Mouse (Mus musculus): Measurements from ENCODE around the gene Naa35.

Naa35 gene

DNA sequence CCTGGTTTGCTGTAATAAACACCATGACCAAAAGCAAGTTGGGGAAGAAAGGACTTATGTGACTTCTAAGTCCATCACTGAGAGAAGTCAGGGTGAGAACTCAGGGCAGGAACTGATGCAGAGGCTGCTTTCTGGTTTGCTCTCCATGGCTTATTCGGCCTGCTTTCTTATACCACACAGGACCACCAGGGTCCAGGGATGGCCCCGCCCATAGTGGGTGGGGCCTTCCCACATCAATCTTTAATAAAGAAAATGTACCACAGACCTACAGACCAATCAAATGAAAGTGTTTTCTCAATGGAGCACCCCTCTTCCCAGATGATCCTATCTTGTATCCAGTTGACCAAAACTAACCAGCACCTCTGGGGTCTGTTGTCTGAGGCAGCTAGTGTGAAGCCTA lies 86.5 kb downstream of the Naa35 start:
- DNase-seq (ENCODE audit: low read depth, low spot score) = no peak

DNA sequence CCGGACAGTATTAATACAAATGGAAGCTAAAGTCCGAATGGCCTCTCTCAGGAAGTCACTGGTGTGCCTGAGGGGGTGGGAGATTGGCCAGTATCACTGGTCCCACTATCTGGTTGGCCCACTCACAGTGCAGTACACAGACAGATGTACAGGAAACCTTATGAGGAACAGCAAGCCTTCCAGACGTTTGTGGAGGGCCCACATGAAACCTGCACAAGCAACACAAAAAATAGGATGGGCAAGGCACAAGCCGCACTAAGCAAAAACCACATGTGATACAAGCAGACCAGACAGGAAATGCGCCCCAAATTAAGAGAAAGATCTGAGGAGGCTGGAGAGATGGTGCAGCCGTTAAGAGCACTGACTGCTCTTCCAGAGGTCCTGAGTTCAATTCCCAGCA lies 87.2 kb downstream of the Naa35 start:
- no peak for DNase-seq (ENCODE audit: low read depth, low spot score)

DNA sequence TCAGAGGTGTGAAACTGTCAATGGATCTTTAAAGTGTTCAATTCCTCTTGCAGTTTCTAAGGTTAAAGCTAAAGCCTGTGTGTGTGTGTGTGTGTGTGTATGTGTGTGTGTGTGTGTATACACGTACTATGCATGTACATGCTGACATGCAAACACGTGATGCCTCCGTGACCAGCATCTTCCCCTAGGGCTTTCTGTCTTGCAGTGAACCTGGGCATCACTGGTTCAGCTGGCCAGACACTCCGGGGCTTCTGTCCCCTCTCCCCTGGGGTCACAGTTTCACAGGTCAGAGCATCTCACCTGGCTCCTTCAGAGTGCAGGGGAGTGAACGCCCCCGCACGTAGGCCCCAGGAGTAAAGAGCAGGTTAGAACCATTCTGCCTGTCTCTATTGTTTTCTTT lies 88.5 kb downstream of the Naa35 start:
- DNase-seq (ENCODE audit: low read depth, low spot score) = no peak

DNA sequence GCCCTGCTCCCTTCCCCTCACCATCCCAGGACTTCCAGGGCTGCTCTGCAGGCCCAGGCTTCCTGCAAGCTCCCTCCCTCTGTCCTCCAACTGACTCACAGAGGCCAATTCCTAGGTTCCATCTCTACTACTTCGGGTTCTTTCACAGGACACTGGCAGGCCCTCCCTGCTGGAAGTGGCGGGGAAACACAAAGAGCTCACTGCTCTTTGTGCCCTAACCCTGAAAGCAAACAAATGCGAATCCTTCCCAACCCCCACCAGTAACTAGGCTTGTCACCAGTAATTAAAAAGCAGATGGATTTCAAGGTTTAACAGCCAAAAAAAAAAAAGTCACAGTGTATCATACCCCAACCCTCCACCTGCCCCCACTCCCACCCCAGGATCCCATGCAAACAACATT lies 89.2 kb downstream of the Naa35 start:
- DNase-seq (ENCODE audit: low read depth, low spot score) = no peak

DNA sequence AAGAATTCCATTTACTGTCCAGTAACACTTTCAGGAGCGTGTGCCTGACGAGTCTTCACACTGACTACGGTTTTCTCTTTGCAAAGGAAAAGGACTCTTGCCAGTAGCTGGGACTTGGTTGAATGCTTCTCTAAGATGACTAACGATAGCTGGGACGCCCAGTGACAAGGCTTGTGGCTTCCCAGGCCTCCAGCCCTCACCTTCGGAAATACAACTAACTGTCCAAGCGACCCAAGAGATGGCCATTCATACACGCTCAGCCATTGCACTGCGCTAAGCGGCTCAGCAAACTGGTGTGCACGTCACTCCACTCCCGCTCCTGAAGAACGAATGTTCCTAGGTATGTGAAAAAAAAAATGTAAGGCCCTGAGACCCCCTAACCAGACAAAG lies 89.7 kb downstream of the Naa35 start:
- no peak for DNase-seq (ENCODE audit: low read depth, low spot score)

DNA sequence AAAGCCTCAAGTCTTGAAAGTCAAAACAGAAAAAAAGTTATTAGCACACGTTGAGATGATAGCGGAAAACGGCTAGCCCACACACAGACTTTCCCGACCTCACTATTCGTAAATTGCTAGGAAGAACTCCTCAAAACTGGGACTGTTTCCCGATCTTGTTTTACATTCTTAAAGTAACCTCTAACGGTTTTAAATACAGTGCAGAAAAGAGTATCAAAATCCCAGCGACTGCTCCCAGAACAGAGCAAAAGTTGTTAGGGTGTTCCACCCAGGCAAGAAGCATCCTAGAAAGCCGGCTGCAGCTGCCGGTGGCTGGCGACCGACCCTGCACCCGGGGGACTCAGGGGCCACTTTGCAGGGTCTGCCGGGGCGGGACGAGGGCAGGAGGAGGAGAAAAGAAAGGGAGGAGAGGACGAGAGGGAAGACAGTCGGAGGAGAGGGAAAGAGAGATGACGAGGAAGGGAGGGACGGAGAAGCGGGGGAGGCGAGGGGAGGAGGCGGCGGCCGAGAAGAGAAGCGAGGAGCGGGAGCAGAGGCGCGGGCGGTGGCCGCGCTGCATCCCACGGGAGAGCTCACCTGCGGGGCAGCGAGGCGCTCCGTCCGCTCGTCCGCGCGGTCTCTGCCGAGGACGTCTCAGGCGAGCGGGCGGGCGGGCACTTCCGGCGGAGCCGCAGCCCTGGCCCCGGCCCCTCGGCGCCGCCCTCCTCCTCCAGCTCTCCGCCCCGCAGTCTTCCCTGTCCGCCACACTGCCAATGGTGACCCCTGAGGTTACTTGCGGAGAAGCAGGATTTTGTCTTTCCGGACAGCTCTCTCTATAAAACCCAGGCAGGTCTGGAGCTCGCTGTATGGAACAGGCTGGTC lies 90.3 kb downstream of the Naa35 start, which contains the start of gene Golm1:
Golm1 (minus strand) TSS at position 661 of the 861 bp plus-strand sequence.
- peak; percentile 14 for DNase-seq (ENCODE audit: low read depth, low spot score)

DNA sequence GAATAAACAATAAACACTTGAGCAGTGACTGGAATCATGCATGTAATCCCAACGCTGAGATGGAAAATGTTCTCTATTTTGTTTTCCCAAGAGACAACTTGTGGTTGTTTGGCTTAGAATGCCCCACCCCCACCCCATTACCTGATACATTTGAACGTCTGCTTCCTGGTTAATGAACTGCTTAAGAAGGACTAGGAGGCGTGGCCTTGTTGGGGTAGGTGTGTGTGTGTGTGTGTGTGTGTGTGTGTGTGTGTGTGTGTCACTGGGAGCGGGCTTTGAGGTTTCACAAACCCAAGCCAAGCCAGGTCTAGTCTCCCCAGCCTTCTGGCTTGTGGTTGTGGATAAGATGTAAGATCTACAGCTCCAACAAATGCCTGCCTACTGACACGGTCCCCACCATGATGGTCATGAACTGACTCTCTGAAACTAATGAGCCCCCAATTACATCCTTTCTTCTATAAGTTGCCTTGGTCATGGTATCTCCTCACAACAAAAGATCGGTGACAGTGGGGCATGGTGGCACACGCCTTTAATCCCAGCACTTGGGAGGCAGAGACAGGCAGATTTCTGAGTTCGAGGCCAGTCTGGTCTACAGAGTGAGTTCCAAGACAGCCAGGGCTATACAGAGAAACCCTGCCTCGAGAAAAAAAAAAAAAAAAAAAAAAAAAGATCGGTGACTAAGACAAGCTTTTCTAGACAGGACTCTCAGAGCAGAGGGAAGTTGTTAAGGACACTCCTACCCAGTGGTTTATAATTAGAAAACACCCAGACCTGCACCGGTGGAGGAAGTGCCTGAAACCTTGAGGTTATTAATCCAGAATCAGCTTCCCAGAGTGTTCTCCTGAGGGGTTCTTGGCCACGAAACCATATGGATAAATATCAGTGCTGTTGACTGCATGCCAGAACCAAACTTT lies 91.5 kb downstream of the Naa35 start:
- DNase-seq (ENCODE audit: low read depth, low spot score) = no peak

DNA sequence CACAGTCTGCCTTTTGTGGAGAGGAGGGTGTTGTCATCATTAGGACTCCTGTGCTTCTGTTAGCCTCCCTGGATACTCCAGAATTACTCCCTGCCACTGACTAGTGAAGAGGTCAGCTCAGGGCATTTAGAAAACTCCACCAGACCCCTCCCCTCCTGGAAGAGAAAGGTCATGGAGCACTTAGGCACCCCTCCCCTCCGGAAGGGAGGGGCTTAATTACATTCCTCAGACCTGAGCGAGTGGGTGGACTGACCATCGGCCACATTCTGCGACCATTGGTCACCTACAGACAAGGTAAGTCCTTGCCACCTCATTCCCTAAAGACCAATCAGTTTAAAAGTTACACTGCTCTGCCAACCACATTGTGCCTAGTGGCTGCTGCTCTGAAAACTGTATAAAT lies 94.2 kb downstream of the Naa35 start:
- DNase-seq (ENCODE audit: low read depth, low spot score) = no peak

DNA sequence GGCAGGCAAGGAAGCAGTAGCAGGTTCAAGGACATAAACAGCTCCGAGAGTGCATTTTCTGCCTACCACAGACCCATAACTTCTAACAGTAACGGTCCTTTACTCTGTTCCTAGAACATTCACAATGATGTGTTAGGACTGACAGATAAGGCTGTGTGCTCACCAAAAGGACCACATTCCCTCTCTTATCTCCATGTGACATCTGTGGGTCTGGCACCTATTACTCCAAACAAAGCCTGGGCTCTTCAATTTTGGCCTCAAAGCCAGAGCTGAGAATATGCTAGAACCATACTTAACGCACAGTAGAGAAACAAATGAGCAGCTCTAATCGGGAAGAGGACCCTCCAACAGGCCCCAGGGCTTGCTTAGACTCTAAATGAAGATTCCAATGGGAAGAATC lies 94.8 kb downstream of the Naa35 start:
- DNase-seq (ENCODE audit: low read depth, low spot score) = no peak

DNA sequence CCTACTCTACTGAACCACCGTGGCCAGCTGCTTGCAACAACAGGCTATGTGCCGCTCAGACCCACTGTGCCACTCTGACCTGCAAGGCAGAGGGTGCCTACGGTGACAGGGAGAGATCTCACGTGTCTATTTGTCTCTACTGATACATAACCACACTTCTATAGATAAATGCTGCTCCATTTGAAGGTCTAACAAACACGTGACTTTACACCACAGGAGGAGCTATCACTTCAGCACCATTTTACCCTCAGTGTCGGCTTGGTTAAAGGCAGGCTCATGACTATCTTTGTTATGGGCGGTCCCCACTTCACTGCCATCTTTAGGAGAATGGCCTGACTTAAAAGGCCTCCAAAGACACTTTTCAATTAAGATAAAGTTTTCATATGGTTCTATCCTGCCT lies 97.6 kb downstream of the Naa35 start:
- no peak for DNase-seq (ENCODE audit: low read depth, low spot score)

DNA sequence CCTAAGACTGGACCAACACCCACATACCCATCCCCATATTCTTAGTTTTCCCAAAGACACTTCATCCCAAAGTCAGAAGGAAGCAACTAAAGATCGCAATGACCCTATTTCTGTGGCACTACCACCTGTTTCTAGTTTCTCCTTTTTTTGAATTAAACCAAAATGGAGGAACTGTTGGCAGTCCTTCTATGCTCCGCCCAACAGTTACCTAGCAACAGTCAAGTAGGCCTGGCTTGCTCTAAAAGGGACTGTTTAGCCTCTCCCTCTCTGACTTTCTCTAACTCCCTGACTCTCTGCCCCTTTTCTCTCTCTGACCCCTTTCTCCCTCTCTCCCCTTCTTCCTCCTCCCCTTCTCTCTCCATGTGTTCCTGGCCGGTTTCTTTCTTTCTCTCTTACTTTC lies 100.2 kb downstream of the Naa35 start:
- DNase-seq (ENCODE audit: low read depth, low spot score) = no peak
